Mouse (Mus musculus): Measurements from ENCODE around the gene Zfp65. TPM values are rescaled to one million over a fixed set of nuclear protein-coding genes. Genes with fewer than 3 reads are reported as not detected.

The Zfp65 gene
- polyA plus RNA-seq (2014; fragmentation: Nextera tagmentation; extraction: Ambion mirVana), result 2.1 and 2.4 TPM in 2 replicates

DNA sequence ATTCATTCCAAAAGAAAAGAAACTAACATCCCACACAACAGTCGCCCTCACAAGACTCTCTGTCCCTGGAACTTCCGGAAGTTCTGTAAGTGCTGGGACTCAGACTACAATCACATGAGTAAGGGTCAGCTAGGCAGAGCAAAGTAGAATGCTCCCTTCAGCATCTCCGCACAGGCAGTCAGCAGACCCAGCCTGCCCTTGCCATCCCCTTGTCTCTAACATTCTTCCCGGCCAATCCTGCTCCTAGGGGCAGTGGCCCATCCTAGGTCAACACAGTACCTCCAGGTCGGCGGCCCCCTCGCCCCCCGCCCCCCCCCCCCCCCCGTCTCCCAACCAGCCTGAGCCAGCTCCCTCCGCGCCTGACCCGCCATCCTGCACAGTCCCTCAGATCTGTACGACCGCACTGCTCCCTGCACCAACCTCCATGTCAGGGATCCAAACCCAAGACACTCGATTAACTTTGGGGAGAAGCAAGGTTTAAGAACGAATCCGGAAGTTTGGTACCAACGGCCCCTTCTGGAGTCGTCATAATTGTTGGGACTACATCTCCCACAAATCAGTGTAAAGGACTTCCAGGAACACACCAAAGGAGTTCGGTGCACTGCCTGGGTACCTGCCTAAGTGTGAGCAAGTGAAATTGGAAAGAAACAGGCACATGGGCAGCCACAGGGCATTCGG, at the start of gene Zfp65:
TSS of gene Zfp65 (minus strand) at position 533 of the 678 bp plus-strand sequence.
- peak; percentile 67 for ATAC-seq (ENCODE audit: insufficient number of reproducible peaks, insufficient read depth, low FRiP score, low read depth)
- Histone ChIP-seq H3K36me3 (ENCODE audit: control insufficient read depth, insufficient read depth, low read length) (no peaks in the 10 kb centered on the region), H3K9me3 (ENCODE audit: control insufficient read depth, low read length) (0 out of 2 replicates have a peak, but pooled peaks cover 2% of the 10 kb centered on the region), H3K27me3 (ENCODE audit: control insufficient read depth, insufficient read depth, low read length) (no peaks in the 10 kb centered on the region), H3K4me2 (ENCODE audit: low read length) (peak within 1 kb of the TSS; percentile 73), H3K4me3 (ENCODE audit: control insufficient read depth in 1 of 2, insufficient read depth in 1 of 2, low read depth in 1 of 2, low read length in 2 of 2) (peak within 1 kb of the TSS; percentile 61 to 77), H3K9ac (ENCODE audit: low read length) (peak within 1 kb of the TSS; percentile 79), H3K4me1 (ENCODE audit: control insufficient read depth in 2 of 2, insufficient read depth in 2 of 2, low read length in 2 of 2) (no peaks in the 10 kb centered on the region), H3K27ac (replicated peaks in 1 of 2; ENCODE audit: control insufficient read depth in 1 of 2, insufficient read depth in 1 of 2, low read depth in 2 of 2, low read length in 2 of 2) (peak within 1 kb of the TSS; percentile 39 to 51; a peak in 2 of 4 replicates)
- 2% methylated on average over 15 of the region's 21 CpGs for WGBS

DNA sequence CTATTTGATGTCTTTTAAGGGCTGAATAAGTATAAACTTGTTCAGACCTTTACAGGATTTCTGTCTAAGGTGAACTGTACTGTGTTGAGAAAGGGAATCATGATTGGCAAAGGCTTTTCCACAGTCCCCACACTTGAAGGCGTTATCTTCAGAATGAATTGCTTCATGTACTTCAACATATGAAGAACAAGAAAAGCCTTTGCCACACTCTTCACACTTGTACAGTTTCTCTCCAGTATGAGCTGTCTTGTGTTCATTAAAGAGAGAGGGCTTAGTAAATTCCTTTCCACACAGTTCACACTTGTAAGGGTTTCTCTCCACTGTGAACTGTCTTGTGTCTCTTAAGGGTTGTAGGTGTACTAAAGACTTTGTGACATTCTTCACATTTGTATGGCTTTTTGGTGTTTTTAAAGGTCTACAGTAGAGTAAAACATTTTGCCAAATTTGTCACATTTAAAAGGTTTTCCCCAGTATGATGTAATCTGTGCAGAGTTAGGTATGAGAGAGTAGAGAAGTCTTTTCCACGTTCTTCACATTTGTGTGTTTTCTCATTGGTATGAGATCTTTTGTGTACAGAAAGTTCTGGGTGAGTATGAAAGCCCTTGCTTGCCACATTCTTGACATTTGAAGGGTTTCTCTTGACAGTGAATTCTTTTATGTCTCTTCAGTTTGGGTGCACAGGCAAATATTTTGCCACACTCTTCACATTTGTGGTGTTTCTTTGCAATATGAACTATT, 34.2 kb upstream of the Zfp65 start:
- Histone ChIP-seq H3K4me2 (ENCODE audit: low read length) (no peak overlapping the region), H3K9me3 (ENCODE audit: control insufficient read depth, low read length) (no peaks in the 10 kb centered on the region), H3K27ac (replicated peaks in 1 of 2; ENCODE audit: control insufficient read depth in 1 of 2, insufficient read depth in 1 of 2, low read depth in 2 of 2, low read length in 2 of 2) (no peak overlapping the region), H3K4me1 (ENCODE audit: control insufficient read depth in 2 of 2, insufficient read depth in 2 of 2, low read length in 2 of 2) (no peaks in the 10 kb centered on the region), H3K9ac (ENCODE audit: low read length) (no peak overlapping the region), H3K36me3 (ENCODE audit: control insufficient read depth, insufficient read depth, low read length) (no peaks in the 10 kb centered on the region), H3K4me3 (ENCODE audit: control insufficient read depth in 1 of 2, insufficient read depth in 1 of 2, low read depth in 1 of 2, low read length in 2 of 2) (no peak overlapping the region), H3K27me3 (ENCODE audit: control insufficient read depth, insufficient read depth, low read length) (no peaks in the 10 kb centered on the region)
- WGBS, result 76% methylated on average over 2 of the region's 2 CpGs
- no peak for ATAC-seq (ENCODE audit: insufficient number of reproducible peaks, insufficient read depth, low FRiP score, low read depth)

DNA sequence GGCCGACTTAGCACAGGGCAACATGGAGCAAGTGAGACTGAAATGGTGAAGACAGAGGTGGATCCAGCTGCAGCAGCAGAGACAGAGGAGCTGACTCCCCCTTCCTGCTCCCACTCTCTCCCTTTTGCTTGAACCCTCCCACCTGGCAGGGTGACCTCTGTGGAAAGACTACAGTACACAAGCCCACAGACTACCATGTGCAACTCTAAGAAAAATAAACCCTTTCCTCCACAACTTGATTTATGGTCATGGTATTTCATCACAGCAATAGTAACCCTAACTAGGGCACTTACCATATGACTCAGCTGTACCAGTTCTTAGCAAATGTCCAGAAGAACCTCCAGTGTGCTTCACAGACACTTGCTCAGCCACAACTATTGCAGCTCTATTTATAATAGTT, 31.0 kb upstream of the Zfp65 start:
- H3K9ac ChIP-seq (ENCODE audit: low read length), result no peak overlapping the region
- H3K27me3 ChIP-seq (ENCODE audit: control insufficient read depth, insufficient read depth, low read length), result no peaks in the 10 kb centered on the region
- WGBS, result 67% methylated on average over 1 of the region's 1 CpGs
- H3K4me3 ChIP-seq (ENCODE audit: control insufficient read depth in 1 of 2, insufficient read depth in 1 of 2, low read depth in 1 of 2, low read length in 2 of 2), result no peak overlapping the region
- no peaks in the 10 kb centered on the region for H3K9me3 ChIP-seq (ENCODE audit: control insufficient read depth, low read length)
- no peaks in the 10 kb centered on the region for H3K4me1 ChIP-seq (ENCODE audit: control insufficient read depth in 2 of 2, insufficient read depth in 2 of 2, low read length in 2 of 2)
- H3K4me2 ChIP-seq (ENCODE audit: low read length), result no peak overlapping the region
- H3K27ac ChIP-seq (replicated peaks in 1 of 2; ENCODE audit: control insufficient read depth in 1 of 2, insufficient read depth in 1 of 2, low read depth in 2 of 2, low read length in 2 of 2), result no peak overlapping the region
- H3K36me3 ChIP-seq (ENCODE audit: control insufficient read depth, insufficient read depth, low read length), result no peaks in the 10 kb centered on the region
- no peak for ATAC-seq (ENCODE audit: insufficient number of reproducible peaks, insufficient read depth, low FRiP score, low read depth)

DNA sequence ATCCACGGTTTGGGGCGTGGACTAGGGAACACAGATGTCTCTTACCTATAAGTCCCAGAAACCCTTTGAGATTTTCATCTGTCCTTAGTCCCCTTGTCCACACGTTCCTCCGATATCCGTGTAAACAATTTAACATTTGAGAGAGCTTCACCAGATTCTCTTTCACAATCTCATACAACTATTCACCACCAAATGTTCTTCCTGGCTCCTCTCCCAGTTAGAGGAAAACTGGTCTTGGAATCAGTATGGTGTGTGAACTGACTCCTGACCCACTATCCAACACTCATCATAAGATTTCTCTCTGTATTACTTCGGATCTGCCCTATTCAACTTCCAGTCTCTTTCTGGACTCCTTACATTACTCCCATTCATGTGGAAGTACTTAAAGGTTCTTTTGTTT, 26.8 kb upstream of the Zfp65 start:
- Histone ChIP-seq H3K27me3 (ENCODE audit: control insufficient read depth, insufficient read depth, low read length) (no peaks in the 10 kb centered on the region), H3K4me1 (ENCODE audit: control insufficient read depth in 2 of 2, insufficient read depth in 2 of 2, low read length in 2 of 2) (peaks cover 0 to 4% of the 10 kb centered on the region in 2 experiments; a peak in 1 of 4 replicates), H3K4me3 (ENCODE audit: control insufficient read depth in 1 of 2, insufficient read depth in 1 of 2, low read depth in 1 of 2, low read length in 2 of 2) (no peak overlapping the region), H3K27ac (replicated peaks in 1 of 2; ENCODE audit: control insufficient read depth in 1 of 2, insufficient read depth in 1 of 2, low read depth in 2 of 2, low read length in 2 of 2) (no peak overlapping the region), H3K36me3 (ENCODE audit: control insufficient read depth, insufficient read depth, low read length) (peaks cover 7% of the 10 kb centered on the region), H3K4me2 (ENCODE audit: low read length) (no peak overlapping the region), H3K9ac (ENCODE audit: low read length) (no peak overlapping the region), H3K9me3 (ENCODE audit: control insufficient read depth, low read length) (no peaks in the 10 kb centered on the region)
- WGBS, result 76% methylated on average over 6 of the region's 6 CpGs
- no peak for ATAC-seq (ENCODE audit: insufficient number of reproducible peaks, insufficient read depth, low FRiP score, low read depth)

DNA sequence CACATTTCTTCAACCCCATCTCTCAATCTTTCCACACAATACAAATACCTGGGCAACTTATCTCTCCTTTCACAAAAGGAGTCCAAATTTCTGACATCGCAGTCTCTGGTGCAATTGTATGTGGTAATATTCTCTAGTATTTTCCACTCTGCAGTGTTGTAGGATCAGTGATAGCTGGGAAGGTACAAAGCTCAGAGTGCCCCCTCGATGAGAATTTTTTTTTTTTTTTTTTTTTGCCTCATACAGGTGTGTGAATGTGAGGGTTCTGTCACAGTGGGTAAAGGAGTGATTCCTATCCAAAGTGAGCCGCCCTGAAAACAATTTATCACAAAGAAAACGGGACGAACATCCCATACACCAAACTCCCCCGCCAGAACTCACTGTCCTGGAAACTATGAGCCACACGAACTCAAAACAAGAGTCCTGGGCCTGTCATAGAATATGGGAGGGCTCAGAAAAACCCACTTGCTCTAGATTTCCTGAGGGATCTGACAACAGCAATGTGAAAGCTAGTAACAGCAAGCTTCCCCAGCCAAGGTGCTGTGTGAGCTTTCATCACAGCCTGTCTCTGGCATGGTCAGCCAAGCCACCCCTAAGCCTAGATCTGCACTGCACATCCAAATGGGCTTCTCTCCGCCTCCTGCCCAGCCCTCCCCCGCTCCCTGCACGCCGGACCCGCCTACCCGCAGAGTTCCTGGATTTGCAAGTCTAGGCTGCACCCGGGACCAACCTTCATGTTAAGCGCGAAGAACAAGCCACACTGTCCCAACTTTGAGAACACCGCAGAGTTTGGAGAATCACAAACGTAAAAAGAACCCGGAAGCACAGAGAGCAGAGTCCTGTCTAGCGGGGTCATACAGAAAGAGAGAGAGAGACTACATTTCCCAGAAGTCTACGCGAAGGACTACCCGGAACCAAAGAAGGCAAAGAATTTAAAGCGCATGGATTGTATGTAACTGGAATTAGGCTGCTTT, 25.6 kb upstream of the Zfp65 start, which contains the start of gene Zfp85:
TSS of gene Zfp85 (minus strand) at position 896 of the 974 bp plus-strand sequence.
- Histone ChIP-seq H3K4me1 (ENCODE audit: control insufficient read depth in 2 of 2, insufficient read depth in 2 of 2, low read length in 2 of 2) (peaks cover 0 to 4% of the 10 kb centered on the region in 2 experiments; a peak in 1 of 4 replicates), H3K9me3 (ENCODE audit: control insufficient read depth, low read length) (no peaks in the 10 kb centered on the region), H3K4me2 (ENCODE audit: low read length) (peak within 1 kb of the TSS; percentile 68), H3K27ac (replicated peaks in 1 of 2; ENCODE audit: control insufficient read depth in 1 of 2, insufficient read depth in 1 of 2, low read depth in 2 of 2, low read length in 2 of 2) (peak within 1 kb of the TSS; percentile 58 to 95), H3K9ac (ENCODE audit: low read length) (peak within 1 kb of the TSS; percentile 76), H3K36me3 (ENCODE audit: control insufficient read depth, insufficient read depth, low read length) (peaks cover 10% of the 10 kb centered on the region), H3K27me3 (ENCODE audit: control insufficient read depth, insufficient read depth, low read length) (no peaks in the 10 kb centered on the region), H3K4me3 (ENCODE audit: control insufficient read depth in 1 of 2, insufficient read depth in 1 of 2, low read depth in 1 of 2, low read length in 2 of 2) (peak within 1 kb of the TSS; percentile 60 to 100)
- 6% methylated on average over 24 of the region's 24 CpGs for WGBS
- peak; percentile 81 for ATAC-seq (ENCODE audit: insufficient number of reproducible peaks, insufficient read depth, low FRiP score, low read depth)

DNA sequence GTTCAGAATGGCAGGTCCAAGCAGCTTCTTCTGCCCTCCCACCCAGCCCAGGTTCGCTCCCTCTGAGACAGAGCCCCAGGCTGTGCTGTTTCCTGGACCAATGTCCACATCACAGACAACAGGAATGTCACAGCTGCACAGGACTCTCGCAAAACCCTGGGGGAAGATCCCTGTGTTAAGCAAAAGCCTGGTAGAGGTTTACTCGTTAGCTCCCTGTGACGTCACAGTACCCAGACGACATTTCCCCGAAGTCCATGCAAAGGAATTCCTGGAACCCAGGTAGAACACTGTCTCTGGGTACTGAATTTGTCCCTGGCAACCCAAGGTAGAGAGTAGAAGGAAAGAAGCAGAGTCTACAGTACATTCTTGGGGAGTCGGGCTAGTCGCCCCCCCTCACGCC, 14.9 kb upstream of the Zfp65 start:
- Histone ChIP-seq H3K9me3 (ENCODE audit: control insufficient read depth, low read length) (peaks cover 14% of the 10 kb centered on the region), H3K4me1 (ENCODE audit: control insufficient read depth in 2 of 2, insufficient read depth in 2 of 2, low read length in 2 of 2) (no peaks in the 10 kb centered on the region), H3K27ac (replicated peaks in 1 of 2; ENCODE audit: control insufficient read depth in 1 of 2, insufficient read depth in 1 of 2, low read depth in 2 of 2, low read length in 2 of 2) (no peak overlapping the region), H3K4me3 (ENCODE audit: control insufficient read depth in 1 of 2, insufficient read depth in 1 of 2, low read depth in 1 of 2, low read length in 2 of 2) (no peak overlapping the region), H3K4me2 (ENCODE audit: low read length) (no peak overlapping the region), H3K9ac (ENCODE audit: low read length) (no peak overlapping the region), H3K36me3 (ENCODE audit: control insufficient read depth, insufficient read depth, low read length) (peaks cover 11% of the 10 kb centered on the region), H3K27me3 (ENCODE audit: control insufficient read depth, insufficient read depth, low read length) (no peaks in the 10 kb centered on the region)
- ATAC-seq (ENCODE audit: insufficient number of reproducible peaks, insufficient read depth, low FRiP score, low read depth), result no peak
- WGBS, result 87% methylated on average over 9 of the region's 9 CpGs

DNA sequence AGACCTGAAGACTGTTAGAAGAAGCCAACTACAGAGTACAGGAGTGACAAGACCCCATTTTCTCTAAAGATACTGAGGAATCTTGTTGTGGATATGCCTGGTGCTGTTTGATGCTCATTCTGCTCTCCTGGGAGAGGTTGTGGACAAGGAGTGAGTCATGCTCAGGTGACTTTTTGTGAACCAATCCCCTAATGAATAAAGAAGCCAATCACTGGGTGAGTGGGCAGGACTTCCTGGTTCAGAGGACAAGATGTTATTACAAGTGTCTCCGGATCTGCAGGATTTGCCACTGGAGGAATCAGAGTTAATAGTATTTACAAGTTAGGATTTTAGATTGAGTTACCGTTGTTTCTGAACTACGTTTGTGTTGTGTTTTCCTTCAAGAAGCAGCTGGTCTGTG, 14.0 kb upstream of the Zfp65 start:
- peaks cover 7% of the 10 kb centered on the region for H3K9me3 ChIP-seq (ENCODE audit: control insufficient read depth, low read length)
- H3K27ac ChIP-seq (replicated peaks in 1 of 2; ENCODE audit: control insufficient read depth in 1 of 2, insufficient read depth in 1 of 2, low read depth in 2 of 2, low read length in 2 of 2), result no peak overlapping the region
- H3K4me3 ChIP-seq (ENCODE audit: control insufficient read depth in 1 of 2, insufficient read depth in 1 of 2, low read depth in 1 of 2, low read length in 2 of 2), result no peak overlapping the region
- H3K36me3 ChIP-seq (ENCODE audit: control insufficient read depth, insufficient read depth, low read length), result peaks cover 3% of the 10 kb centered on the region
- H3K9ac ChIP-seq (ENCODE audit: low read length), result no peak overlapping the region
- ATAC-seq (ENCODE audit: insufficient number of reproducible peaks, insufficient read depth, low FRiP score, low read depth), result no peak
- 90% methylated on average over 3 of the region's 3 CpGs for WGBS
- no peaks in the 10 kb centered on the region for H3K4me1 ChIP-seq (ENCODE audit: control insufficient read depth in 2 of 2, insufficient read depth in 2 of 2, low read length in 2 of 2)
- no peak overlapping the region for H3K4me2 ChIP-seq (ENCODE audit: low read length)
- no peaks in the 10 kb centered on the region for H3K27me3 ChIP-seq (ENCODE audit: control insufficient read depth, insufficient read depth, low read length)
